Mouse (Mus musculus) C3H10T1/2 (cell line): ENCODE measurements around the gene Btbd11. TPM values are rescaled to one million over a fixed set of nuclear protein-coding genes. Genes with fewer than 3 reads are reported as not detected.

ENCODE experiments used
- polyA plus RNA-seq, 2 experiments: library from polyadenylated mRNA; unstranded; fragments of >200 nt; fragmentation: generic; extraction: Trizol; gene quantifications; one replicate each; pipeline ENCODE4 v1.2.1; 2012; ENCODE audit warnings: missing spikeins in 2 of 2

The Btbd11 gene
- 1 to 10 TPM; 4.4 to 6.3 TPM for polyA plus RNA-seq

GRCm38 (mm10) chr10:85386605-85387218 lies at the start of gene Btbd11:
Gene Btbd11 (plus strand): TSS chr10:85386814.

Other genes with a start within 250 kb of the Btbd11 start
- gene Cry1, start 201.8 kb upstream of the Btbd11 start, polyA plus RNA-seq: 1 to 10 TPM in 1 of 2 experiments, under 1 TPM in 1; 0.98 to 5.5 TPM